Mouse (Mus musculus): ENCODE results near the gene Ube2m. TPM values are rescaled to one million over a fixed set of nuclear protein-coding genes. Genes with fewer than 3 reads are reported as not detected.
A peak's percentile ranks its signal among the peaks of the same experiment; 100 is the strongest.
"Not testable (repeated sequence)": the region's sequence is repeated elsewhere in the genome, so short reads cannot be mapped to it uniquely, and the experiment has no call there.

Ube2m gene
- polyA plus RNA-seq (2012): 22.8 and 28.8 TPM in 2 replicates

- H3K9me3 ChIP-seq (ENCODE audit: control insufficient read depth, low read length): peaks cover 4% of the 10 kb centered on the region
- peaks cover 35% of the 10 kb centered on the region for H3K36me3 ChIP-seq (ENCODE audit: control insufficient read depth)
- TF ChIP-seq GATA1 (IDR thresholded peaks at IDR 0.05; ENCODE audit: low read length) (no peak), TAL1 (IDR thresholded peaks at IDR 0.05; ENCODE audit: low read length) (no peak)
- H3K27me3 ChIP-seq (ENCODE audit: control insufficient read depth): peaks cover 28% of the 10 kb centered on the region
- H3K4me1 ChIP-seq (ENCODE audit: control insufficient read depth): peaks cover 56% of the 10 kb centered on the region
- peak within 1 kb of the TSS; percentile 85 for H3K4me3 ChIP-seq (replicated peaks)
These were observed at the start of gene Ube2m for GRCm38 (mm10) chr7:13037901-13038555. Gene Ube2m (minus strand): TSS chr7:13038275.

GRCm38 (mm10) chr7:13072293-13072692 is 34.2 kb upstream of the Ube2m start:
- no peaks in the 10 kb centered on the region for H3K4me1 ChIP-seq (ENCODE audit: control insufficient read depth)
- H3K36me3 ChIP-seq (ENCODE audit: control insufficient read depth): no peaks in the 10 kb centered on the region
- no peak overlapping the region for H3K4me3 ChIP-seq (replicated peaks)
- H3K9me3 ChIP-seq (ENCODE audit: control insufficient read depth, low read length): no peaks in the 10 kb centered on the region
- TF ChIP-seq TAL1 (IDR thresholded peaks at IDR 0.05; ENCODE audit: low read length) (no peak), GATA1 (IDR thresholded peaks at IDR 0.05; ENCODE audit: low read length) (no peak)
- no peaks in the 10 kb centered on the region for H3K27me3 ChIP-seq (ENCODE audit: control insufficient read depth)

GRCm38 (mm10) chr7:13063399-13063798 is 25.3 kb upstream of the Ube2m start:
- not testable (repeated sequence) for H3K27me3 ChIP-seq (ENCODE audit: control insufficient read depth); H3K4me1 ChIP-seq (ENCODE audit: control insufficient read depth); H3K36me3 ChIP-seq (ENCODE audit: control insufficient read depth); H3K9me3 ChIP-seq (ENCODE audit: control insufficient read depth, low read length); H3K4me3 ChIP-seq (replicated peaks)

- TF ChIP-seq TAL1 (IDR thresholded peaks at IDR 0.05; ENCODE audit: low read length) (no peak), GATA1 (IDR thresholded peaks at IDR 0.05; ENCODE audit: low read length) (no peak)
- H3K36me3 ChIP-seq (ENCODE audit: control insufficient read depth): no peaks in the 10 kb centered on the region
These were observed 21.5 kb upstream of the Ube2m start for GRCm38 (mm10) chr7:13059536-13059935.

GRCm38 (mm10) chr7:13056913-13057700 is 19.0 kb upstream of the Ube2m start:
- H3K4me3 ChIP-seq (replicated peaks): no peak overlapping the region
- TF ChIP-seq GATA1 (IDR thresholded peaks at IDR 0.05; ENCODE audit: low read length) (no peak), TAL1 (IDR thresholded peaks at IDR 0.05; ENCODE audit: low read length) (no peak)
- peaks cover 3% of the 10 kb centered on the region; the same call in 1 of the 2 replicates for H3K27me3 ChIP-seq (ENCODE audit: control insufficient read depth)
- no peaks in the 10 kb centered on the region for H3K36me3 ChIP-seq (ENCODE audit: control insufficient read depth)
- peaks cover 18% of the 10 kb centered on the region for H3K4me1 ChIP-seq (ENCODE audit: control insufficient read depth)
- no peaks in the 10 kb centered on the region for H3K9me3 ChIP-seq (ENCODE audit: control insufficient read depth, low read length)

More at GRCm38 (mm10) chr7:13059536-13059935, 21.5 kb upstream of the Ube2m start:
- Histone ChIP-seq H3K4me3 (replicated peaks) (no peak overlapping the region), H3K9me3 (ENCODE audit: control insufficient read depth, low read length) (peaks cover 2% of the 10 kb centered on the region; the same call in 1 of the 2 replicates), H3K27me3 (ENCODE audit: control insufficient read depth) (peaks cover 3% of the 10 kb centered on the region; the same call in 1 of the 2 replicates), H3K4me1 (ENCODE audit: control insufficient read depth) (peaks cover 6% of the 10 kb centered on the region)

GRCm38 (mm10) chr7:13054287-13055010 is 16.4 kb upstream of the Ube2m start, which contains the start of gene Mzf1:
Gene Mzf1 (minus strand): TSS chr7:13054764.
- H3K27me3 ChIP-seq (ENCODE audit: control insufficient read depth): peaks cover 3% of the 10 kb centered on the region; the same call in 1 of the 2 replicates
- no peaks in the 10 kb centered on the region for H3K9me3 ChIP-seq (ENCODE audit: control insufficient read depth, low read length)
- H3K4me1 ChIP-seq (ENCODE audit: control insufficient read depth): peaks cover 18% of the 10 kb centered on the region
- H3K4me3 ChIP-seq (replicated peaks): peak within 1 kb of the TSS; percentile 85
- TF ChIP-seq TAL1 (IDR thresholded peaks at IDR 0.05; ENCODE audit: low read length) (no peak), GATA1 (IDR thresholded peaks at IDR 0.05; ENCODE audit: low read length) (no peak)
- H3K36me3 ChIP-seq (ENCODE audit: control insufficient read depth): no peaks in the 10 kb centered on the region

DNA sequence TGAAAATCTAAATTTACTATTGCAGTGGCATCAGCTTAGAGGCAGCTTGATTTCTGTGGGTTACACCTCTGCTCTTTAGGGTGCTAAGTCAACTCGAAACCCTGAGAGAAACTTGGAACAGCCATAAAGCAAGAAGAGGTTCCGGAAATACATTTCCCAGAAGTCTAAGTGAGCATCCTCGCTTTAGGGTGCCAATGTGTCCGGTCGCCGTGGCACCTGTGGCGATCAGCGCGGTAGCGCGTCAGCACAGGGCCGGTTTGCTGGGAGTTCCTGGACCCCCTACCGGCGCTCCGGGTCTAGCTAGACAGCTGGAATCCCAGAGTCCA is 15.8 kb upstream of the Ube2m start:
- Histone ChIP-seq H3K9me3 (ENCODE audit: control insufficient read depth, low read length) (no peaks in the 10 kb centered on the region), H3K4me3 (replicated peaks) (peak overlapping the region; percentile 85), H3K27me3 (ENCODE audit: control insufficient read depth) (peaks cover 3% of the 10 kb centered on the region), H3K4me1 (ENCODE audit: control insufficient read depth) (peaks cover 18% of the 10 kb centered on the region), H3K36me3 (ENCODE audit: control insufficient read depth) (no peaks in the 10 kb centered on the region)
- TF ChIP-seq GATA1 (IDR thresholded peaks at IDR 0.05; ENCODE audit: low read length) (no peak), TAL1 (IDR thresholded peaks at IDR 0.05; ENCODE audit: low read length) (no peak)

DNA sequence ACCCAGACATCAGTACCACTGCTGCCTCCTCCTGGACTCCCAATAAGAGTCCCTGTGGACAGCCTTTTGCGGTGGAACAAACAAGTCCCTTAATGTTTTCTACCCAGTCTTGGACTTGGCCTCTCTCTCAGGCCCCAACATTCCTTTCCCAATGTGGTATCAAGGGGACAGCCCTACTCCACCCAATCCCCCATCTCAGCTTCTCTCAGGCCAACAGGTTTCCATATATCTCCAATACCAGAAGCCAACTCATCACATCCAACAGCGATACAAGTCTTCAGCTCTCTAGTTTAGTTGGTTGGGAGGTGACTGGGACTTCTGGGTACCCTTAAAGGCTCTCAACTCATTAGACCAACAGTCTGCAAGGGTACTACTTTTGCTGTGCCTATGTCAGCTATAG is 15.4 kb upstream of the Ube2m start:
- Histone ChIP-seq H3K4me3 (replicated peaks) (peak overlapping the region; percentile 85), H3K36me3 (ENCODE audit: control insufficient read depth) (no peaks in the 10 kb centered on the region), H3K27me3 (ENCODE audit: control insufficient read depth) (peaks cover 4% of the 10 kb centered on the region), H3K4me1 (ENCODE audit: control insufficient read depth) (peaks cover 18% of the 10 kb centered on the region), H3K9me3 (ENCODE audit: control insufficient read depth, low read length) (no peaks in the 10 kb centered on the region)
- TF ChIP-seq GATA1 (IDR thresholded peaks at IDR 0.05; ENCODE audit: low read length) (no peak), TAL1 (IDR thresholded peaks at IDR 0.05; ENCODE audit: low read length) (no peak)

DNA sequence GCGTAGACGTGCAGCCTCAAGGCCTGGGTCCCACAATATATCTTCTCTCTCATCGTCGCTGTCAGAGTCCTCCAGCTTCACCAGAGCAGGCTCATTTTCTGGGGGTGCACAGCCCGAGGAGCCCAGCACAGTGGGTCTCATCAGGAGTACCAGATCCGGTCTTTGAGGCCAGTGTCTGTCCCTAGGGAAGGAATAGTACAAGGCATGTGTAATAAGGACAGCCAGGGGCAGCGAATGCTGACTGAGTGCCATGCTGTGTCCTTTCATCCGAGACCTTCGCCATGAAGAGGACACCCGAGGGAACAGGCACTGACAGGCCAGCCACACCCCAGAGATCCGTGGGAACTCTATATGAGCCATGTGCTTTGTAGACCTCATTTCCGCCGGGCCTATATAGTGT is 14.9 kb upstream of the Ube2m start:
- Histone ChIP-seq H3K4me3 (replicated peaks) (no peak overlapping the region), H3K36me3 (ENCODE audit: control insufficient read depth) (no peaks in the 10 kb centered on the region), H3K4me1 (ENCODE audit: control insufficient read depth) (peaks cover 18% of the 10 kb centered on the region), H3K9me3 (ENCODE audit: control insufficient read depth, low read length) (no peaks in the 10 kb centered on the region), H3K27me3 (ENCODE audit: control insufficient read depth) (peaks cover 4% of the 10 kb centered on the region)
- TF ChIP-seq TAL1 (IDR thresholded peaks at IDR 0.05; ENCODE audit: low read length): no peak
- TF ChIP-seq GATA1 (IDR thresholded peaks at IDR 0.05; ENCODE audit: low read length): no peak
